Mouse (Mus musculus): ENCODE measurements around the gene Ankmy1. TPM values are rescaled to one million over a fixed set of nuclear protein-coding genes. Genes with fewer than 3 reads are reported as not detected.

Gene Ankmy1
- total RNA-seq, 1 experiment from 2014 or later, result 0.93 TPM

DNA sequence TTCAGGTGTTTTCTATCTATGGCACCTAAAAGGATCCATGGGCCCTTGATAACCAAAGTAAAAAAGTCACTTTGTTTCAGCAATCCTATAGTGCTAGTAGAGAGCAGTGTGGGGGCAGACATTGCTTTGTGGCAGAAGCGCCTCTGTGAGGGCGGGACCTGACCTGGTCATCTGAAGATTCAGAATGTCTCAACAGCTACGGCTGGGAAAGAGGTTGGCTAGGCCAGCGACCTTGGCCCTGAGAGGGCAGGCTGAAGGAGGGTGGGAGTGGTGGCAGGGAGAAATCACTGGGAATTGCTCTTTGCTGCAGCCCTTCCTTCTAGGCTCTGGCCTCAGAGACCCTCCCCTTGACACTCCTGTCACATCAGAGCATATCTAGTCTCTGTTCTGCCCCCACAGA lies 11.5 kb upstream of the Ankmy1 start:
- no peak for ATAC-seq (ENCODE audit: extremely low read depth, insufficient number of reproducible peaks, low FRiP score, poor library complexity, severe bottlenecking)

DNA sequence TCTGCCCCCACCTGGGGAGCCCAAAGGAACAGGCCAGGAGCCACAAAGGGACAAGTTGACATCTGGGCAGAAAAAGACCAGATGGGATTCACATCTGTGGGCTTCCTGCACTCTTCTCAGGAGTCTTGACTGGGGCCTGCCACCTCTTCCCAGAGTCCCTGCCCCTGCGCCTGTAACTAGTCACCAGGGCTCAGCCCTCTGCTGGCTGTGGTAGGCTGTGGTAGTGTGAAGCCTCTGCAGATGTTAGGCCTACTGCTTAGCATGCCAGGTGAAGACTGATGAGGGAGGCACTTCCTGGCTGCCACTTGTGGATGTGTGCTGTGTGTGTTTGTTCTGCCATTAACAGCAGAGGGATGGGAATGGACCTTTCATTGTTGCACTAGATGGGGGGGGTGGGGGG lies 9.6 kb upstream of the Ankmy1 start:
- no peak for ATAC-seq (ENCODE audit: extremely low read depth, insufficient number of reproducible peaks, low FRiP score, poor library complexity, severe bottlenecking)

DNA sequence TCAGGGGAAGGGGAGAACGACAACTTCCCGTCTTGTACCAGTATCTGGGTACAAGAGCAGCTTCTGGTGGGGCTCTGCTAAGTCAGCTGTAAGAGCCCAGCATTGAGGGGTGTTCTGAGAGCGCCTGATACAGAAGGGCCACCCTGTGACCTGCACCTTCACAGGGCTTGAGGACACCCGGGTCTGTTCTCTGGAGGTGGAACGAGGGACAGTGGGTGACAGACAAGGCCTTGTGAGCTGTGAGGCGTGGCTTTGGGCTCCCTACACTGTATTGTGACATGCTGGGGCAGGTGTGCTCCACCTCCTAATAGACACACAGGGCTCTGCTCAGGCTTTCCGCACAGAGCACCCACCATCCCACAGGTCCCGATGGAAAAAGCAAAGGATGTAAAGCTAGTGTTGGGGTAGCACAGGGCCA lies 9.0 kb upstream of the Ankmy1 start:
- no peak for ATAC-seq (ENCODE audit: extremely low read depth, insufficient number of reproducible peaks, low FRiP score, poor library complexity, severe bottlenecking)

DNA sequence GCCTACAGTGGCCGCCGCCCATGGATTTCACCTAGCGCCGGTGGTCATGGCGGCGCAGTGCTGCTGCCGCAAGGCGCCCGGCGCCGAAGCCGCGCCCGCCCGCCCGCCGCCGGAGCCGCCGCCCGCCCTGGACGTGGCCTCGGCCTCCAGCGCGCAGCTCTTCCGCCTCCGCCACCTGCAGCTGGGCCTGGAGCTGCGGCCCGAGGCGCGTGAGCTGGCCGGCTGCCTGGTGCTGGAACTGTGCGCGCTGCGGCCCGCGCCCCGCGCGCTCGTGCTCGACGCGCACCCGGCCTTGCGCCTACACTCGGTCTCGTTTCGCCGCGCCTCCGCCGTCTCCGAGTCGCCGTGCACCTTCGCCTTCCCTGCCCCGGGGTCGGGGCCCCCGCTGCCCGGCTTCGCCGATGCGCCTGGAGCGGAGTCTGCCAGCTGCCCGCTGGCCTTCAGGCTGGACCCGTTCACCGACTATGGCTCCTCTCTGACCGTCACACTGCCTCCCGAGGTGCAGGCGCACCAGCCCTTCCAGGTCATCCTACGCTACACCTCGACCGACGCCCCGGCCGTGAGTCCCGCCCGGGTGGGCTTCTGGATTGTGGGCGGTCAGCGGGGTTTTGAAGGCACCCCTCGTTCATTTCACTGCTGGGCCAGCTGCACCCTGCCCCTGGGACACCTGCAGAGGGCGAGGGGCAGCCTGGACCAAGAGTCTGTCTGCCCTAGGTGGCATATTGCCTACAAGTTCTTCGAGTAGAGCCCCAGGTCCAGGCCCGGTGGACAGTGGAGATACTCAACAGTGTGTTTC lies 8.4 kb upstream of the Ankmy1 start:
- no peak for ATAC-seq (ENCODE audit: extremely low read depth, insufficient number of reproducible peaks, low FRiP score, poor library complexity, severe bottlenecking)

DNA sequence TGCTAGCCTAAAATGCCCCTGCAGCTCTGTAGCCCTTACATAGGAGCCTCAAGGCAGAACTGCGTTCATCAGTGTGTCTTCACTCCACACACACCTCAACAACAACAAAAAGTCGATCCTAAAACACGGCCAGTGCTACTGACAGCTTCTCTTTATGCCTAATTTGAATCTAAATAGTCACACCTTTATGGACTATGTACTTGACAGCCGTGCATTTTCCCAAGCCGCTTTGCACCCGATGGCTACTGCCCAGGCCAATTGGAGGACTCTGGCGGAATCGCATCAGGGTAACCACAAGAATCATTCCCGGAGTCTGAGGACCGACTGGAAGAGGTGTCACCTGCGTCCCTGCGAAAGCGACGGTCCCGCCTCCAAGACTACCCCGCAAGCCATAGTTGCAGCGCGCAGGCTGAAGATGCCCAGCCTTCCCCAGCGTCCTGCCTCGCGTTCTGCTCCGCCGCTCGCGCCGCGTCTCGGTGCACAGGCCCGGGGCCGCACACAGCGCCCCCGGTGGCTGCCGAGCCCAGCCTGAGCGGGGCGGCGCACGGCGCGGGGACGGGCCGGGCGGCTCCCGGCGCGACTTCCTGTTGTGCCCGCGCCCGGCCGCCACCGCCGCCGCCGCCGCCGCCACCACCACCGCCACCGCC lies 7.7 kb upstream of the Ankmy1 start, which contains the start of gene Rnpepl1:
Gene Rnpepl1, plus strand, starts transcription at position 545 of the 647 bp plus-strand sequence.
- ATAC-seq (ENCODE audit: extremely low read depth, insufficient number of reproducible peaks, low FRiP score, poor library complexity, severe bottlenecking), result peak; percentile 42

DNA sequence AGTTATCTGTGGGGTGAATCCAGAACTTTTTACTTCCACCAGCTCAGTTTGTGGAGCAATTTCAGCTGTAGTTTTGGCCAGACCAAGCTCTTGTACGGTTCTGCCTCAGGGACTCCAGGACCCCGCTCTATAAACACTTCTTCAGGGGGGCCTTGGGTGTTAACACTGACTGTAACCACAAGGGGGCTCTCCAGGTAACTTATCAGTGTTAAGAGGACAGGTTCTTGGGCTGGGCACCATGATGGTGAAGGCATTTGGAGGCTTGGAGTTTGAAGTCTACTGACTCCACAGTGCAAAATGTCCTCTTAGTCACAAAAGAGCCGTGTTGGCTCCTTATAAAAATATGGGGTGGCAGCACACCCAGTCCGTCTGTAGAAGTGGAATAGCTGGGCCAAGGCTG lies 6.4 kb upstream of the Ankmy1 start:
- ATAC-seq (ENCODE audit: extremely low read depth, insufficient number of reproducible peaks, low FRiP score, poor library complexity, severe bottlenecking), result no peak

DNA sequence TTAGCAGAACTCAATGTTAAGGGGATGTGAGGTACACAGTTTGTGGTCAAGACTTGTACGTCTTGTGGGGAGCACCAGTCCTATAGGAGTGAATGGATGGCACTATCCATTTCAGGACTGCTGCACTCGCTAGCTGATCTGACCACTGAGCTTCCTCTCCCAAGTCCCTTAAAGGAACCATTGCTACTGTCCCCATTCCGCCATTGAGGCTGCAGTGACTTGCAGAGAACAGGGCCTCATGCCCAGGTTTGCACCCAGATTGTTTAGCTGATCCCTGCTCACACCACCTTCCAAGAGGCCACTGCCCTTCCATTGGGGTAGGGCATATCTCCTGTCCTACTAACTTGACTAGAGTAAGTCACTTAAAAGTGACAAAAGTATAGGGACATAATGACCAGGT lies 6.0 kb upstream of the Ankmy1 start:
- no peak for ATAC-seq (ENCODE audit: extremely low read depth, insufficient number of reproducible peaks, low FRiP score, poor library complexity, severe bottlenecking)

DNA sequence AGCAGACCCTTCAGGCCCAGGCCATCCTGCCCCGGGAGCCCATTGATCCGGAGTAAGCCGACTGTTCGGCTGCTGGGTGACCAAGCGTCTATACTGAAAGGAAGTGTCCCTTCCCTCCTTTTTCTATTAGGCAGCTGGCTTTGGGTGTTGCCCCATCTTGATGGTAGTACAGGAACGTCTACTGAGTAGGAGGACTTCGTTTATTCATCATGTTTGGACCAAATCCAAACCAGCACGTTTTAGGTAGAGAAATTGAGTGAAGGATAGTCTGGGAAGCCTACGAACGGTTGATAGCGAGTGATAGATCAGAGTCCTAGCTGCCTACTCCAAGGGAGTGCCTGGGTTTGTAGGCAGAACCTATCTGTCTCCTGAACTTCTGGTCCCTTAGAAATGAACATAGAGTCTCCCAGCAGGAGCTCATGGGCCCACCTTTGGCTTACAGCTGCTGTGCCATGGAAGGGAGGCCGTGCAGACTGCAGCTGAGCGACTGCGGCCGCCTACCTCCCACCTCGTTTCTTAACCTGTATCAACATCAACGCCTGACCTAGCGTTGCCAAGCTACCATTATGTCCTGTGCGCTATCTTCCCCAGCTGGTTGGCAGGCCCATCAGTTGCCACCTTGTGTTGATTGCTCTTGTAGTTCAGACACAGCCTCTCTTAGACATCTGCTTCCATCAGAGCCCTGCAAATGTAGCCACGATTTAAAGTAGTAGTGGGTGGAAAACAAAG lies 5.1 kb upstream of the Ankmy1 start:
- no peak for ATAC-seq (ENCODE audit: extremely low read depth, insufficient number of reproducible peaks, low FRiP score, poor library complexity, severe bottlenecking)

DNA sequence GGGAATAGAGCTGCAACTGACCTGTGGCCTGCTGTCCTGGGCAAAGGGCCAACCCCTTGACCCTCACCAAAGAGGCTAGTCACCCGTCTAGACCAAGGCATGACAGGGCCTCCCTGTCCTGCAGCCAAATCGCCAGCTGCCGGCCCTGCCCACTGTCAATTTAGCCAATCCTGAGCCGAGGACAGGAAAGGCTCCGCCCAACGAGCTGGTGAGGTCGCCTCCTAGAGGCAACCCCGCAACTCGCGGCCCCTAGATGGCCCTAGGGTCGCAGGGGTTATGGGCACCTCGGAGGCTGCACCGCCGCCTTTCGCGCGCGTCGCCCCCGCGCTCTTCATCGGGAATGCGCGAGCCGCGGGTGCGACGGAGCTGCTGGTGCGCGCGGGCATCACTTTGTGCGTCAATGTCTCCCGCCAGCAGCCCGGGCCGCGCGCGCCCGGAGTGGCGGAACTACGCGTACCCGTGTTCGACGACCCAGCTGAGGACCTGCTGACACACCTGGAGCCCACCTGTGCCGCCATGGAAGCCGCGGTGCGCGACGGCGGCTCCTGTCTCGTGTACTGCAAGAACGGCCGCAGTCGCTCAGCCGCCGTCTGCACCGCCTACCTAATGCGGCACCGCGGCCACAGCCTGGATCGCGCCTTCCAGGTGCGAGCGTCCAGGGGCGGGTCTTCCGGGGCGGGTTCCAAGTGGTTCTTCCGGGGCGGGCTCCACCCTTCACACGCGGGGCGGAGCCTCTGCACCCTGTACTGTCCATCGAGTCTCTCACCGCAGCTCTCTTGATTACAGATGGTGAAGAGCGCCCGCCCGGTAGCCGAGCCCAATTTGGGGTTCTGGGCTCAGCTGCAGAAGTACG lies 4.3 kb upstream of the Ankmy1 start, which contains the start of gene Dusp28:
Gene Dusp28, plus strand, starts transcription at position 203 of the 853 bp plus-strand sequence.
- ATAC-seq (ENCODE audit: extremely low read depth, insufficient number of reproducible peaks, low FRiP score, poor library complexity, severe bottlenecking), result peak; percentile 76

DNA sequence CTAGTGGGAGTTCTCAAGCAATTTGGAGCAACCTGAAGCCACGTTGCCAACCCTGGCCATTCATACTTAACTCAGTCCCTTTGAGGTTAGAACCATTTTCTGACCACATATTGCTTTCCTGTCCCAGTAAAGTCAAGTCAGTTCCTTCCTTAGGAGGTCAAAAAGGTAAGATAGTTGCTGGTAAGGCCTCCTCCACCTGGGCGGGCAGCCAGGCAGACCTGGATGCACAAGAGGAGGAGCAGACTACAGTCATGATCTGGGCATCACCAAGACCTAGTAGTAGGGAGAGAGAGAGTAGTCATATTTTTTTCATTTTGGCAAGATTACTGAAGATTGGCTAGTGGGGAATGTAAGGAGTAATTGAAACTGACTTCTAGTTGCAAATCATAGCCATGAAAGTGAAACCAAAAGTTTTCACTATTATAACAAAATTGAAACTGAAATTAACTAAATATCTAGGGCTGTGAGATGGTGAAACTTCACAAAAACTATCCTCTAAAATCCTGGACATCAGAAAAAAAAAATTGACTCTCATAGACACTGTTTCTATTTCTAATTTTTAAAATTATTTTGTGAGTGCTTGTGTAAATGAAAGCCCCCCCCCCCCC lies 3.1 kb upstream of the Ankmy1 start:
- no peak for ATAC-seq (ENCODE audit: extremely low read depth, insufficient number of reproducible peaks, low FRiP score, poor library complexity, severe bottlenecking)

DNA sequence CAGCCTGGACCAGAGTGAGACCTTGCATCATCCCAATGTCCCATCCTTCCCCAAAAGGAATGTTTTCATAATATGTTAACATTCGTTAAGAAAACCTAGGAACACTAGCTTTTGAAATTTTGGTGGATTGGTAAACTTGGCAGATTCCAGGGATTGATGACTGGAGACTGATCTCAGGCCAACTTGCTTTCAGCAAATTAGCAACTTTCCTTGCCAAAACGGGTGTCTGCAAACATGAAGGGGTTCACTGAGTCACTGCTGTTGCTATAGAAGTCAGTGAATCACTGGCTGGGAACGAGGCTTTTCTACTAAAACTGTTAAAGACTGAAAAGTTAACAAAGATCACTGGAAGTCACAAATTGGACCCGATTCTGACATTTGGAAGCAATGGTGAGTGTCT lies 921 bp upstream of the Ankmy1 start:
- ATAC-seq (ENCODE audit: extremely low read depth, insufficient number of reproducible peaks, low FRiP score, poor library complexity, severe bottlenecking), result no peak

DNA sequence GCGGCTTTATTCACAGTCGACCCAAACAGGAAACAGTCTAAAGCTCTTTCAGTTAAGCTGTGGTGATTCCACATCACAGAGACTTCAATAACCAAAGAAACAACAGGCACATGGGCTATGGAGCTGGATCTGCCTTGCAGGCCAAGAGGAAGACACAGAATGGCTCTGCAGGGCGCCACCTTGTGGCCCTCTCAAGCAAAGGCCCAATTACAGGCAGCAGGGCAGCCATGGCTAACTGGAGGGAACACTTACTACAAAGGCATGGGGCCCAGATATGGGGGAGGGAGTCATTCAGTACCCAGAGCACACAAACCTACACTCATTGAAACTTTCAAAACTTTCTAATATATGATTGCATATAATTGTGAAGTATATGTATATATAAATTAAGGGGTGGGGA lies 7.6 kb downstream of the Ankmy1 start:
- ATAC-seq (ENCODE audit: extremely low read depth, insufficient number of reproducible peaks, low FRiP score, poor library complexity, severe bottlenecking), result peak; percentile 89

DNA sequence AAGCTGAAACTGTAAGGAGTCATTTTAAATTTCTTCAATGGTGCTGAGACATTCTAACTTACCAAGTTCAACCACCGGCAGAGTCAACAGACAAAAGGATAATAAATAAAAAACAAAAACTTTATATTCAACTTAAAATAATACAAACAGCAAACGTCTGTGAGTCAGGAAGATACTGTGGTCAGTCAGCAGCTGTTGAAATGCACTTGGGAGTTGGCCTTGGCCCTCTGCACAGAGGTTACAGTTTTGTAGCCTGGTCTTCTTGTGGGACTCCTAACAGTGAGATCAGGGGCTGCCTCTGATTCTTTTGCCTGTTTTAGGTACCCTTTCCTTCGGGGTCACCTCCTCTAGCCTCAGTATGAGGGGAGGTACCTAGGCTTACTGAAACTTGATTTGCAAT lies 8.8 kb downstream of the Ankmy1 start:
- ATAC-seq (ENCODE audit: extremely low read depth, insufficient number of reproducible peaks, low FRiP score, poor library complexity, severe bottlenecking), result no peak

DNA sequence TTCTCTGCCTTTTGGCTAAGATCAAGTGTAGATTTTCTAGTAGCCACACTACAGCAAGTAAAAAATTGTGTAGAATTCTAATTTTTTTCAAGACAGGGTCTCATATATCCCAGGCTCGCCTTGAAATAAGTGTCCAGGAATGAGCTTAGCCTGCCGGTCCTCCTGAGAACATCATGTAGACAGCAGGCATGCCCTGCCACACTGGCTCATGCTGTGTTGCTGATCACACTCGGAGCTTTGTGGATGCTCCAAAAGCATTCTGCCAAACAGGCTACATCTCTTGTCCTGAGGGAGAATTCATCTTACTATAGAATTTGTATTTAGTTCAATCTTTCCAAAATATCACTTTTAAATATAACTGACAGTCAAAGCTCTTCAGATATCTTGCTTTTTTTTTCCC lies 9.9 kb downstream of the Ankmy1 start:
- no peak for ATAC-seq (ENCODE audit: extremely low read depth, insufficient number of reproducible peaks, low FRiP score, poor library complexity, severe bottlenecking)

DNA sequence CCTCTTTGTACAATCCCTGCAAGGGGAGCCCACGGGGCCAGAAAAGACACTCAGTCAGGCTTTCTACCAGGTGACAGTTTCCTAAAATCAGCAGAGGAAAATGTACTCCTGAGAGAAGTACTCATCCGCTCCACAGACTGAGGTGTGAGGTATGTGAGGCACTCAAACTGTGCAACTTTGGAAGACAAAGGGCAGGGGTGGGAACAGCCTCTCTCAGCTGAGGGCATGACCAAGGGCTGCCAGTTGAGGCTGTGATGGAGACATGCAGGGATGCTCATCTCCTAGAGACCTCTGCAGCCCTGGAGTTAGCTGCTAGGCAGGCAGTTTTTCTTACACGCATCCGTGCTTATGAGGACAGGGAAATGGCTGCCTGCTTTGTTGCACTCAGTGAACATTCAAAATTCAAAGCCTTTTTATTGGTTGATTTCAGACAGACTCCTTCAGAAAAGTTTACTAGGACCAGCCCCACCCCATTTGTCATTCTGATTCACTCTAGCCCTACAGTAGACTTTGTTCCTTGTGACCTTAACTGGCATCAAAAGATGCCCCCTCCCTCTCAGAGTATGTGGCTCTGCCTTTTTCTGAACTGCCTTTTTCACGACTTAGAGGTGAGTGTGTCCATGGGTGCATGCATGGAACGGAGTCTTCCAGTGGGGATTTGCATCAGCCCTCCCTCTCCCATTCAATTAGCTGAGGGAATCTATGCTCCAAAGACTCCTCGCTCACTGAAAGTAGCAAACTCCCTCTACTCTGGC lies 13.6 kb downstream of the Ankmy1 start:
- ATAC-seq (ENCODE audit: extremely low read depth, insufficient number of reproducible peaks, low FRiP score, poor library complexity, severe bottlenecking), result no peak

DNA sequence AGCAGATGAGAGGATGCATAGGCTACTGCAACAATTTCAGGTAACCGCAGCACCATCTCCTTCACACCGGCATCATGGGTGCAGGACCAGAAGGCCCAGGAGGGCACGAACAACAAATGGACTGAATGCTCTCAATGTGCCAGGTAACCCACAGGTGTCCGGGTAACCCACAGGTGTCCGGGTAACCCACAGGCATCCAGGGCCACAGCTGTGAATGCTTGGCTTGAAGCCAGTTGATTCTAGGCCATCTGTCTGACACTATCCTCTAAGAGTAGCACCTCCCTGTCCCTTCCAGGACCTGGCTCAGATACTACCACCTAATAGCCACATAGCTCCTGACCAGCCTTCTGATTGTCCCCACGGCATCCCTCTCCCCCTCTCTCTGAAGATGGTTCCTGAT lies 20.7 kb downstream of the Ankmy1 start:
- ATAC-seq (ENCODE audit: extremely low read depth, insufficient number of reproducible peaks, low FRiP score, poor library complexity, severe bottlenecking), result no peak

DNA sequence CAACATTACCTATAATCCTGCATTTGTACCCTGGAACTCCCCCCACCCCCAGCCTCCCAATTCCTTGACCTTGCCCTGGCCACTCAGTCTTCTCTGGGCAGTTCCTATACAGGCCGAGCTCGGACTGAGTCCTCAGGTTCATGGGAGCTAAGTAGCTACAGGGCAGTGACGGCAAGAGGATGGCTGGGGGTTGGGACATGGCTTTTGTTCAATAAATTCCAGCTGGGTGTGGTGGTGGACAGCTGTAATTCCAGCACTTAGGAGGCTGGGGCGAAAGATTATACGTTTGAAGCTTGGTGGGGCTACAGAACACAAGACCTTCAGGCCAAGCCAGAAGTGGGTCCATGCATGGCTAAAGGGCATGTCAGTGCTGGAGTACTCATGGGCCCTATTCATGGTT lies 22.6 kb downstream of the Ankmy1 start:
- ATAC-seq (ENCODE audit: extremely low read depth, insufficient number of reproducible peaks, low FRiP score, poor library complexity, severe bottlenecking), result no peak

DNA sequence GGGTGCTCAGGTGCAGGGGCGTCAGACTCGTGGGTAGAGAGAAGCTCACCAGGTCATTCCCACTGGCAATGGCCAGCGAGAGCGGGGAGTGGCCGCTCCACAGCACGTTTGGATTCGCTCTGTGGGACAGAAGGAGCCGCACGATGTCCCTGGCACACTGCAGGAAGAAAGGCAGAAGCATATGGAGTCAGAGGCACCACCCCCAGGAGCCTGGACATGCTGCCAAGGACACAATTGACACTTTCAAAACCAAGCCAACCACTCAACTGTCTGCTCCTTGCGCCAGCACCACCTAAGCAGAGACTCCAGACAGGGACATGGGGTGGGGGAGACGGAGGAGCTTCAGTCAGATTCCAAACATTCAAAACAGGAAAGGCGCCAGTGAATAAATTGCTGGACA lies 23.4 kb downstream of the Ankmy1 start:
- ATAC-seq (ENCODE audit: extremely low read depth, insufficient number of reproducible peaks, low FRiP score, poor library complexity, severe bottlenecking), result no peak

Data from neutrophil, adult 5-6 weeks (primary cell).